Mouse (Mus musculus) kidney, adult 2 months (tissue): Measurements from ENCODE around the gene Slc39a7.

ENCODE experiments used
- CTCF ChIP-seq: fragments of 200-500 bp; conservative IDR thresholded peaks from 2 replicates; pipeline ENCODE4 v1.5.1; 2011; ENCODE audit warnings: low read depth, mild to moderate bottlenecking, control low read depth, low read length, moderate library complexity, mixed read lengths; ENCODE audit not compliant: insufficient read depth, insufficient read length
- POLR2A ChIP-seq: fragments of 200-500 bp; IDR thresholded peaks from one replicate; pipeline ENCODE4 v1.6.1; 2011; ENCODE audit warnings: low read depth, low read length, control low read depth

DNA sequence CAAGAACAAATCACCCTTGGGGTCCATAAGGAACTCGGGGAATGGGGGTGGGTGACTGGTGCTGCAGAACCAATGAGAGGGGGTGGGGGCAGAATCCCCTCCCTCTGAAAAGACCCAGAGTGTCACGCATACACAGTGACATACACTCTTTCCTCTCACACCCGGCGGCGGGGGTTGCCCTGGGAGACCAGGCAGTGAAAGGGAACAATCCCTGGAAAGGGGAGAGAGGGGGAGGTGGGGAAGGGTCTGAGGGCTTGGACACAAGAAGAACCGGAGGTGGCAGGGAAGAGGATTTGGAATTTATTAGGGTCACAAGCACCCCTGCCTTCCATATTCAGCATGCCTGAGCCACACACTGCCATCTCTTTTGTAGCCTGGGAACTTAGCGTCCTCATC, 5.7 kb downstream of the Slc39a7 start:
- TF ChIP-seq CTCF, result no peak
- no peak for TF ChIP-seq POLR2A
